Mouse (Mus musculus) A20 (cell line): Measurements from ENCODE around the gene Oog4.
A peak's percentile ranks its signal among the peaks of the same experiment; 100 is the strongest.
"Not testable (repeated sequence)": the region's sequence is repeated elsewhere in the genome, so short reads cannot be mapped to it uniquely, and the experiment has no call there.

Experiments
- DNase-seq: peaks from one replicate; pipeline ENCODE4 v3.0.0-alpha.2; 2011; ENCODE audit warnings: low read depth, low spot score

The Oog4 gene

DNA sequence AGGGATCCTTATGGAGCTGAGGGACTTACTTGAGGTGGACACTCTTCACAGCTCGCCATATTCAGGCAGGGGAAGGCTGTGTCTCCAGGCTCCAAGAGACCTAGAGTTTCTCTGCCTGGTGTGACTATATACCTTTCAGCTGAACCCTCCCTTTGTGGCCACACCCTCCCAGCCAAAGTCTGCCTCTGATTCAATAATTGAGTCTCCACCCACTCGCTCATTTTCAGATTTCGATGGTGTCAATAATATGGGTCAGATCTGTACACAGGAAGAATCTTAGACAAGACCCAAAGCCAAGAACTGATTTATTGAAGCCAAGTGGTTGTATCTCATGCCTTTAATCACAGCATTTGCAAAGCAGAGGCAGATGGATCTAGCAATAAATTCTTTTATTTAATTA is at the start of gene Oog4:
Oog4 (minus strand) TSS at position 101 of the 400 bp plus-strand sequence.
- no peak for DNase-seq

DNA sequence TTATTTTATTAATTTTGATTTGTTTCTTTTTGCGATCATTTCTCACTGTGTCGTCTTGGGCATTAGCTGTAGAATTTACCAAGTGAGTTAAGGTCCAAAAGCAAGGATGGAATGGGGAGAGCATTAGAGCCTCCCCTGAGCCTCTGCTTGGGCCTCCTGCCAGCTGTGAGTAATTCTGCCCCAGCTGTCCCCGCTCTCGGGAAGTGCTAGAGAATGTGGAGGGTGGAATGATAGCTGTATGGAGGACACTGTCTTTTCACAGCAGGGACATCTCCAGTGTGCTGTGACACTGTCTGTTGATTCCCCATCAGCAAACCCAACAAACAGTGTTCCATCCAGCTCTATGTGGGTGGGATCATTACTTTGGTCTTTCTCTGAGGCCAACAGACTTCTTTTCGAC is 23.4 kb downstream of the Oog4 start:
- not testable (repeated sequence) for DNase-seq

DNA sequence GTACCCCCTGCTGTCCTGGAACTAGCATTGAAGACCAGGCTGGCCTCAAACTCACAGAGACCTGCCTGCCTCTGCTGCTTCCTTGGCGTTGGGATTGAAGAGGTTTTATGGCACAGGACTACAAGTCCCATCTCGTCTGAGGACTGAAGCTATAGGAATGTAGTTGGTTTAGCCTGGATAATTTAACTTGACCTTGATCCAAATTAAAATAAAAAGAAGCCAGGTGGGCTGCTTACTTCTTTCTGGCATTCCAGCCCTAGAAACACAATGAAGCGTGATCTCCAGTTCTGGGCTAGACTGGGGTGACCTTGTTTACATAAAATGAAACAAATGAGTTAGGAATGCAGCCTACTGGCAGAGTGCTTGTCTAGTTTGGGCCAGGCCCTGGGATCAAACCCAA is 36.0 kb downstream of the Oog4 start:
- no peak for DNase-seq

DNA sequence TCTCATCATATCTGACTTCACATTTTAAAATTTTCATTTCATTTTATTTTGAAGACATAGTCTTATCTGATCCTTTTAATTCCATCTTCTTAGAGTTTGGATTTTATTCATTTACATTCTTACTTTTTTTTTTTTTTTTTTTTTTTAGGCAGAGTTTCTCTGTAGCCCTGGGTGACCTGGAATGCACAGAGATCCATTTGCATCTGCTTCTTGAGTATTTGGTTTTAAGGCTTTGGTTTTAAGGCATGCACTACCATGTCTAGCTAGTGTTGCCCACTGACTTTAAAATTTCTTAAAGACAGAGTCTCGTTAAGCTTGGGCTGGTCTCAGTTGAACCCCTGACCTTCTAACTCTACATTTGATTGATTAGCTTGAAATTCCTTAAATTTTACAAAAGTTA is 36.5 kb downstream of the Oog4 start:
- no peak for DNase-seq

DNA sequence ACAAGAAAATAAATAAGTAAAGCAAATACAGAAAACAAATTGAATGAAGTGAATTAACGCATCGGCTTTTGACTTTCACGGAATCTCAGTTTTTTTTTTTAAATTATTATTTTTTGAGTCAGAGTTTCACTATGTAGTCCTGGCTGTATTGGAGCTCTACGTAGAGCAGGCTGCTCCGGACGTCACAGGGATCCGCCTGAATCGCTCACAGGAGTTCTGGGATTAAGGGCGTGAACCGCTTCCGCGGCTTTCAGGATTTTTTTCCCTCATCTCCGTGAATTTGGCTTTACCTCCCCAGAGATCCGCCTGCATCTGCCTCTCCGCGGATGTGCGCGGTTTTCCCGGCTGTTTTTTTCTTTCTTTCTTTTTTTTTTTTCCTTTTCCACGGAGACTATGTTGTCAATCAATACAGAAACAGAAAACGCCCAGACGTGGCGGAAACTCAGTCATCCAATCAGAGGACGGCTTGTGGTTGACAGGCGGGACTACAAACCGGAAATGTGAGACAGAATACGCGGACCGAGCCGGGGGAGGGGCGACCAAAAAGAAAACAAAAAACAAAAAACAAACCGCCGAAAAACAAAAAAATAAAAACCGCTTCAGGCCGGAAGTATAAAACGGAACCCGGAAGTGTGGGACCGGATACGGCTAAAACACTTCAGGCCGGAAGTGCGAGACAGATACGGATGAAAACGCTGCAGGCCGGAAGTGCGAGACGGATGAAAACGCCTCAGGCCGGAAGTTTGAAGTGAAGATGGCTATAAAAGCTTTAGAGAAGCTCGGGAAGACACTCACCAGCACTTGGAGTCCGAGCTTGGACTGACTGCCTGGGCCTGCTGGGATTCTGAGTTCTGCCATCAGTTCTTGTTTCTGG is 37.7 kb downstream of the Oog4 start, which contains the start of gene Pramef8:
Pramef8 (plus strand) TSS at position 208 of the 874 bp plus-strand sequence.
- DNase-seq: peak; percentile 95

DNA sequence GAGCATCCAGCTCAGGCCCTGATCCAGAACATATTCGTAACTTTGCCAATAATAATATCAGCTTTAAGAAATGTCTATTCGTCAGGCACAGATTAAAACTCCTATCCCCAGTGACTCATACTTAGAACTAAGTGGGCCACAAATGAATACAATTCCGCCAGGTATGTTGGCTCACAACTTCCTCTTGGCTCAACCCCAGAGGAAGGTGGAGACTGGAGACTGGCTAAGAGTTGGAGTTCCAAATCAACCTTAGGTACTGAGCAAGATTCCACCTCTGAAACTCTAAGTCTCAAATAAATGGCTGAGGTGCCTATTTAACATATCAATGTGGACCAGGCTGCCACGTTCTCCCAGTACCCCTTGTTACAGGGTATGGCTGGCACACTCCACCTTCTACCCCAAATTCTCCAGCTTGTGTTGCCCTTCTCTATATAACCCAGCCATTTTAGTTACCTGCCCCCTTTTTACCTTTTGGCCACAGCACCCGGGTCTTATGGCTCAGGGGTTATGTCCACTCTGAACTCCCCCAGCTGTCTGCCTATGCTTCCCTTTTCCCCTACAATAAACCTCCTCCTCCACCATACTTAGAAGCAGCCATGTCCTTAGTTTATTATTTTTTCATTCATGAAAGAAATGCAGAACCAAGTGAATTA is 38.4 kb downstream of the Oog4 start:
- DNase-seq: peak; percentile 44

DNA sequence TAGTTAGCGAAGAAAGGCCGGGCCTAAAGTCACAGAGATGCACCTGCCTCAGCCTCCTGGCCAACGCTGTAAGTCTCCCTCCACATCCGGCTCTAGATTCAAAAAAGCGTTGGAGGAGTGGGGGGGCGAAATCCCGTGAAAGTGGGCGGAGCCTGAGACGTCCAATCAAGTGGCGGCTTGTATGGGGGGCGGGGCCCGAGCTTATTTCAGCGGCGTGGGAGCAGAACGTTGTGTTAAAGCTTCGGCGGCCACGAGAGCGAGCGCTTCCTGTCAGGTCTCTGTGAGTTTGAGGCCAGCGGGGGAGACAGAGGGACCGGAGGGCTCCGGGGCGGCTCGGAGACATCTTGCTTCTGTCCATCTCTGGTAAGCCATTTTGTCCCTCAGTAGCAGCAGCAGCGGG is 55.9 kb downstream of the Oog4 start, which contains the start of gene Pramel1:
Pramel1 (plus strand) TSS at position 248 of the 400 bp plus-strand sequence.
- no peak for DNase-seq

DNA sequence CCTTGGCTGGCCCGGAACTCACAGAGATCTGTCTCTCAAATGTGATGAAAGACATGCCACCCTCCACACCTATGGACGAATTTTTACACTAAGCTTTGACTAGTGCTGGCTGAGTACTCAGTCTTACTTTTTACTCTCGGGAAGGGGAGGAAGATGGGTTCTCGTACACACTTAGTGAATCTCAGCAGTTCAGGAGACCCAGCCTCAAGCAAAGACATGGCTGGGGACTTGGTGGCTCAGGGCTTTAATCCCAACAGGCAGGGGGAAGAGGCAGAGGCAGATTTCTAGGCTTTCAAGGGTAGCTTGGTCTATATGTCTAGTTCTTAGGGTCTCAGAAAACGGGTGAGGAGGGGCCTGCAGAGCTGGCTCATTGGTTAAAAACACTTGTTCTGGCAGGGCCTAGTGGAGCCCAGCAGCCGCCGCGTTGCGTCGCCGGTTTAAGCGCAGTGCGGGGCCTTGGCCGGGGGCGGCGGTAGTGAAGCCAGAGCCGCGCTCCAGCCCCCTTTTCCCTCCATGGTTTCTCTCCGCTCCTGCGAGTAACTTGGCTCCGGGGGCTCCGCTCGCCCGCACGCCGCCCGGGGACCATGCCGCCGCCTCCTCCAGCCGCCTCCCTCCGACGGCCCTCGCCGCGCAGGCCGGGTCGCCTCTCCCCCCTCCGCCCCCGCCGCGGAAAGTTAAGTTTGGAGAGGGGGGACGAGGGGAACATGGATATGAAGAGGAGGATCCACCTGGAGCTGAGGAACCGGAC is 61.0 kb downstream of the Oog4 start:
- DNase-seq: no peak
